Mouse (Mus musculus): ENCODE data around the gene Gnpnat1.

The Gnpnat1 gene

GRCm38 (mm10) chr14:45399836-45400235, 4.9 kb downstream of the Gnpnat1 start:
- no peak for DNase-seq (ENCODE audit: low spot score)

GRCm38 (mm10) chr14:45389194-45389593, 15.5 kb downstream of the Gnpnat1 start:
- peak; percentile 5 for DNase-seq (ENCODE audit: low spot score)

- DNase-seq (ENCODE audit: low spot score), result peak; percentile 64
These were observed 16.1 kb downstream of the Gnpnat1 start for GRCm38 (mm10) chr14:45388345-45389181.

- no peak for DNase-seq (ENCODE audit: low spot score)
These were observed 17.2 kb downstream of the Gnpnat1 start for GRCm38 (mm10) chr14:45387480-45387879.

- no peak for DNase-seq (ENCODE audit: low spot score)
These were observed 19.1 kb downstream of the Gnpnat1 start for GRCm38 (mm10) chr14:45385596-45385995.

- no peak for DNase-seq (ENCODE audit: low spot score)
These were observed 21.8 kb downstream of the Gnpnat1 start for GRCm38 (mm10) chr14:45382912-45383311.

GRCm38 (mm10) chr14:45380756-45381155, 24.0 kb downstream of the Gnpnat1 start:
- DNase-seq (ENCODE audit: low spot score), result no peak

GRCm38 (mm10) chr14:45378771-45379170, 25.9 kb downstream of the Gnpnat1 start:
- DNase-seq (ENCODE audit: low spot score), result no peak

- DNase-seq (ENCODE audit: low spot score), result no peak
These were observed 39.5 kb downstream of the Gnpnat1 start for GRCm38 (mm10) chr14:45365196-45365587.

- no peak for DNase-seq (ENCODE audit: low spot score)
These were observed 40.2 kb downstream of the Gnpnat1 start for GRCm38 (mm10) chr14:45364211-45365195.

GRCm38 (mm10) chr14:45350931-45351859, 53.5 kb downstream of the Gnpnat1 start, which contains the start of gene Styx:
Gene Styx, plus strand, starts transcription at chr14:45351093.
- DNase-seq (ENCODE audit: low spot score), result peak; percentile 93

GRCm38 (mm10) chr14:45329589-45330181, 75.0 kb downstream of the Gnpnat1 start, which contains the start of gene Psmc6:
Gene Psmc6, plus strand, starts transcription at chr14:45329788.
- DNase-seq (ENCODE audit: low spot score), result peak; percentile 81

- DNase-seq (ENCODE audit: low spot score), result no peak
These were observed 75.6 kb downstream of the Gnpnat1 start for GRCm38 (mm10) chr14:45329018-45329588.

- no peak for DNase-seq (ENCODE audit: low spot score)
These were observed 76.5 kb downstream of the Gnpnat1 start for GRCm38 (mm10) chr14:45328072-45328713.
